Mouse (Mus musculus): ENCODE data around the gene Tril.

DNA sequence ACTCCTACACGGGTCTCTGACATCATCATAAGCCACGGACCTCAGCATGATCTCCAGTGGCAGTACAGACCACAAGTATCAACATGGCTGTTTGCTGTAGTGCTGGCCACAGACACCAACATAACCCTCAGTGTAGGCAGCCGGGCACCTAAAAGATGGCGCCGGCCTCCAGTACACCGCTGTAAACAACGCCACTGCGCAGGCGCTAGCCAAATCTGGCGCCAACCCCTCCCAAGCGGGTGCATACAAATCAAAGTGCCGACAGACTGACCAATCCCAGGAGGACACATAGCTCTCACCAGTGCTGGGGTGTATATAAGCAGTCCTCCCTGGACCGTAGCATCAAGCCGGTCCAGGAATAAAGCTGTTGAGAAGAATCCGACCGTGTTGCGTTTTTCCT is 24.0 kb upstream of the Tril start:
- TF ChIP-seq CTCF (conservative IDR thresholded peaks at IDR 0.05 in 1 of 2, IDR thresholded peaks at IDR 0.05 in 1 of 2; ENCODE audit: low read depth in 2 of 2, low read length in 2 of 2) (no peak), POLR2A (IDR thresholded peaks at IDR 0.05; ENCODE audit: low read depth, low read length) (no peak), MAX (IDR thresholded peaks at IDR 0.05; ENCODE audit: low read length) (no peak), ZC3H11A (IDR thresholded peaks at IDR 0.05; ENCODE audit: low read depth, low read length) (no peak), USF1 (IDR thresholded peaks at IDR 0.05; ENCODE audit: low read depth, low read length) (no peak), IRF4 (IDR thresholded peaks at IDR 0.05; ENCODE audit: low read depth, low read length) (no peak)
